Mouse (Mus musculus): ENCODE data around the gene 1700012B09Rik. TPM values are rescaled to one million over a fixed set of nuclear protein-coding genes. Genes with fewer than 3 reads are reported as not detected.

1700012B09Rik gene
- total and polyA plus RNA-seq, 2 experiments, result not detected

DNA sequence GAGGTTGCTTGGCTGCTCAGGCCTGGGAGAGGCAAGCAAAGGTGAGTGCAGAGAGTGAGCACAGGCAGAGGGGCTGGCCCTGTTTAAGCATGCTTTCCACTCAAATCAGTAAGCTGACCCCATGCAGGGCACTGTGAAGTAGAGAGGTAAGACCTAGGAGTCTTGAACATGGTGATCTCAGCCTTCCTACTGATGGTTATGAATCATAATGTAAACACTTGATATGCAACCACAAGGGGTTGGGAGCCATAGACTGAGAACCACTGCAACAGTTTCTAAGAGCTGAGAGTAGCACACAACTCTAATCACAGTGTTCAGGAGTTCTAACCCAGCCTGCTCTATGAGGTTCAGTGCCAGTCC lies 52.5 kb downstream of the 1700012B09Rik start:
- no peak overlapping the region for H3K27ac ChIP-seq (replicated peaks; ENCODE audit: insufficient read depth, low read depth, low read length)
- TF ChIP-seq CTCF (IDR thresholded peaks at IDR 0.05; ENCODE audit: low read depth, low read length) (no peak), POLR2A (IDR thresholded peaks at IDR 0.05; ENCODE audit: extremely low read depth, insufficient read depth, low read length) (no peak)
- H3K4me1 ChIP-seq (ENCODE audit: control insufficient read depth, insufficient read depth, low read length), result no peaks in the 10 kb centered on the region; the same call in 1 of the 2 replicates
- peak overlapping the region; percentile 43 for H3K4me3 ChIP-seq (ENCODE audit: insufficient read depth, low read depth, low read length)
- no peak overlapping the region for H3K9ac ChIP-seq (ENCODE audit: low read depth, low read length)
- no peaks in the 10 kb centered on the region for H3K79me2 ChIP-seq (ENCODE audit: control insufficient read depth, insufficient read depth, low read length)
- H3K27me3 ChIP-seq (ENCODE audit: control insufficient read depth, insufficient read depth, low read length), result no peaks in the 10 kb centered on the region
- no peak for DNase-seq (ENCODE audit: extremely low read depth, low read depth, low spot score)
- no peaks in the 10 kb centered on the region for H3K36me3 ChIP-seq (ENCODE audit: control insufficient read depth, insufficient read depth, low read length)

- Histone ChIP-seq H3K4me3 (ENCODE audit: insufficient read depth, low read depth, low read length) (peak overlapping the region; percentile 43), H3K36me3 (ENCODE audit: control insufficient read depth, insufficient read depth, low read length) (no peaks in the 10 kb centered on the region), H3K27ac (replicated peaks; ENCODE audit: insufficient read depth, low read depth, low read length) (no peak overlapping the region), H3K9ac (ENCODE audit: low read depth, low read length) (no peak overlapping the region), H3K79me2 (ENCODE audit: control insufficient read depth, insufficient read depth, low read length) (no peaks in the 10 kb centered on the region), H3K4me1 (ENCODE audit: control insufficient read depth, insufficient read depth, low read length) (no peaks in the 10 kb centered on the region; the same call in 1 of the 2 replicates), H3K27me3 (ENCODE audit: control insufficient read depth, insufficient read depth, low read length) (no peaks in the 10 kb centered on the region)
- no peak for TF ChIP-seq CTCF (IDR thresholded peaks at IDR 0.05; ENCODE audit: low read depth, low read length)
- TF ChIP-seq POLR2A (IDR thresholded peaks at IDR 0.05; ENCODE audit: extremely low read depth, insufficient read depth, low read length), result no peak
- WGBS, result 58% methylated on average over 14 of the region's 14 CpGs
- DNase-seq (ENCODE audit: extremely low read depth, low read depth, low spot score), result peak; percentile 16
Measured at GRCm38 (mm10) chr9:14717689-14718331, 53.0 kb downstream of the 1700012B09Rik start.

DNA sequence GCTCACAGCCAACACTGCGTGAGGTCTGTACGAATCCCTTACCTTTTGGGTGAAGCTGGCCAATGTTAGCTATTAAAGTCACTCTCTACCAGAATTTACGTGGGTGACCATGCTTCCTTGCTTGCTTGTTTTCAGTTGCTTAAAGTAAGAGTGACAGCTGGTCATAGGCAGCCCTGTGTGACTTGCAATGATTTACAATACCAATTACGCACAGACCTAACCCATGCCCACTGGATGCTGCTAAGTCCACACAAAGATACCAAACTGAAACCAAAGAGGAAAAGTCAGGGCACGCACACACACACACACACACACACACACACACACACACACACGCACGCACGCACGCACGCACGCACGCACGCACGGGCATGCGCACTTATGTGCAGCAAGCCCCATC lies 55.6 kb downstream of the 1700012B09Rik start:
- no peak for TF ChIP-seq POLR2A (IDR thresholded peaks at IDR 0.05; ENCODE audit: extremely low read depth, insufficient read depth, low read length)
- no peak for TF ChIP-seq CTCF (IDR thresholded peaks at IDR 0.05; ENCODE audit: low read depth, low read length)
- H3K36me3 ChIP-seq (ENCODE audit: control insufficient read depth, insufficient read depth, low read length), result no peaks in the 10 kb centered on the region
- DNase-seq (ENCODE audit: extremely low read depth, low read depth, low spot score), result no peak
- WGBS, result 93% methylated on average over 15 of the region's 15 CpGs
- H3K79me2 ChIP-seq (ENCODE audit: control insufficient read depth, insufficient read depth, low read length), result no peaks in the 10 kb centered on the region
- H3K4me1 ChIP-seq (ENCODE audit: control insufficient read depth, insufficient read depth, low read length), result no peaks in the 10 kb centered on the region; the same call in 1 of the 2 replicates
- H3K27ac ChIP-seq (replicated peaks; ENCODE audit: insufficient read depth, low read depth, low read length), result no peak overlapping the region
- H3K9ac ChIP-seq (ENCODE audit: low read depth, low read length), result no peak overlapping the region
- H3K27me3 ChIP-seq (ENCODE audit: control insufficient read depth, insufficient read depth, low read length), result no peaks in the 10 kb centered on the region
- H3K4me3 ChIP-seq (ENCODE audit: insufficient read depth, low read depth, low read length), result no peak overlapping the region

DNA sequence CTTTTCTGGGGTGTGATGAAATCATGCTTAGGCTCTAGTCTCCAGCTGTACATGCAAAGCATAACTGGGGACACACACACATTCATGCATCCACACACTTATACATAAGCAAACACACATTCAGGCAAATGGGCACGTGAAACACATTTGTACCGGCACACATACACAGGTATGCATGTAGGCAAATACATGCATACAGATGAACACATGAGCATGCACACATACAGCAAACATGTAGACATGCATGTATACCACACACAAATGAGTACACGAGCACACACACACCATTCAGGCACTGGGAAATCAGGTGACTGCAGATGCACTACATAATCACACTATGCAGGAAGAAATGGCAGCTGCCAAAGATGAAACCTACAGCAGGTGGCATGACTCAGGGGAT lies 59.9 kb downstream of the 1700012B09Rik start:
- WGBS, result 89% methylated on average over 3 of the region's 3 CpGs
- Histone ChIP-seq H3K27me3 (ENCODE audit: control insufficient read depth, insufficient read depth, low read length) (no peaks in the 10 kb centered on the region), H3K4me3 (ENCODE audit: insufficient read depth, low read depth, low read length) (no peak overlapping the region), H3K79me2 (ENCODE audit: control insufficient read depth, insufficient read depth, low read length) (no peaks in the 10 kb centered on the region), H3K36me3 (ENCODE audit: control insufficient read depth, insufficient read depth, low read length) (no peaks in the 10 kb centered on the region), H3K4me1 (ENCODE audit: control insufficient read depth, insufficient read depth, low read length) (no peaks in the 10 kb centered on the region), H3K9ac (ENCODE audit: low read depth, low read length) (no peak overlapping the region), H3K27ac (replicated peaks; ENCODE audit: insufficient read depth, low read depth, low read length) (no peak overlapping the region)
- DNase-seq (ENCODE audit: extremely low read depth, low read depth, low spot score), result no peak
- TF ChIP-seq POLR2A (IDR thresholded peaks at IDR 0.05; ENCODE audit: extremely low read depth, insufficient read depth, low read length), result no peak
- TF ChIP-seq CTCF (IDR thresholded peaks at IDR 0.05; ENCODE audit: low read depth, low read length), result no peak

Other genes starting within 250 kb of the 1700012B09Rik start
- 5.0 and 5.3 TPM in 2 replicates for gene Amotl1, start 126.0 kb downstream of the 1700012B09Rik start, total RNA-seq (2014; rRNA removed)
- gene Amotl1, start 126.0 kb downstream of the 1700012B09Rik start, polyA plus RNA-seq (2012; rRNA removed), result 3.3 and 4.0 TPM in 2 replicates
- not detected in 2 replicates for gene Piwil4, start 30.3 kb downstream of the 1700012B09Rik start, total RNA-seq (2014; rRNA removed)
- not detected in 2 replicates for gene Piwil4, start 30.3 kb downstream of the 1700012B09Rik start, polyA plus RNA-seq (2012; rRNA removed)
- gene Fut4, start 18.6 kb downstream of the 1700012B09Rik start, total RNA-seq (2014; rRNA removed), result 0.07 and 0.18 TPM in 2 replicates
- gene Fut4, start 18.6 kb downstream of the 1700012B09Rik start, polyA plus RNA-seq (2012; rRNA removed), result 0.05 and 0.17 TPM in 2 replicates
- gene Mre11a, start 13.6 kb upstream of the 1700012B09Rik start, total RNA-seq (2014; rRNA removed), result 4.0 and 5.7 TPM in 2 replicates
- gene Mre11a, start 13.6 kb upstream of the 1700012B09Rik start, polyA plus RNA-seq (2012; rRNA removed), result 1.6 TPM in 2 replicates
- 9.0 and 9.4 TPM in 2 replicates for gene Ankrd49, start 13.8 kb upstream of the 1700012B09Rik start, total RNA-seq (2014; rRNA removed)
- gene Ankrd49, start 13.8 kb upstream of the 1700012B09Rik start, polyA plus RNA-seq (2012; rRNA removed), result 3.6 and 3.7 TPM in 2 replicates
- not detected in 2 replicates for gene Gpr83, start 89.2 kb upstream of the 1700012B09Rik start, total RNA-seq (2014; rRNA removed)
- gene Gpr83, start 89.2 kb upstream of the 1700012B09Rik start, polyA plus RNA-seq (2012; rRNA removed), result not detected in 2 replicates
- gene Izumo1r, start 132.9 kb upstream of the 1700012B09Rik start, total RNA-seq (2014; rRNA removed), result not detected in 2 replicates
- gene Izumo1r, start 132.9 kb upstream of the 1700012B09Rik start, polyA plus RNA-seq (2012; rRNA removed), result 0.20 and 0.40 TPM in 2 replicates